Mouse (Mus musculus) myocyte (in vitro differentiated cells): Measurements from ENCODE around the gene Zc3hc1. TPM values are rescaled to one million over a fixed set of nuclear protein-coding genes. Genes with fewer than 3 reads are reported as not detected.

Experiments used
- H3K27me3 ChIP-seq: one replicate; pipeline ENCODE4 v1.6.1; 2011; ENCODE audit not compliant: control insufficient read depth, insufficient read depth, insufficient read length
- H3K36me3 ChIP-seq: one replicate; pipeline ENCODE4 v1.6.1; 2011; ENCODE audit not compliant: control insufficient read depth, insufficient read depth
- H3K4me2 ChIP-seq: one replicate; pipeline ENCODE4 v1.6.1; 2011; ENCODE audit warnings: low read depth, control low read depth
- H3K4me3 ChIP-seq: one replicate; pipeline ENCODE4 v1.5.1; 2011; ENCODE audit warnings: mild to moderate bottlenecking, control low read depth, moderate library complexity
- H3K79me2 ChIP-seq: one replicate; pipeline ENCODE4 v1.6.1; 2011; ENCODE audit not compliant: control insufficient read depth, insufficient read depth
- H3ac ChIP-seq: one replicate; pipeline ENCODE4 v1.6.1; 2011; ENCODE audit not compliant: control insufficient read depth, insufficient read length
- CEBPB ChIP-seq: IDR thresholded peaks from 2 replicates; pipeline ENCODE4 v1.6.1; 2011; ENCODE audit warnings: mild to moderate bottlenecking, moderate library complexity; ENCODE audit not compliant: poor library complexity, insufficient read depth, severe bottlenecking
- E2F4 ChIP-seq: IDR thresholded peaks from one replicate; pipeline ENCODE4 v1.6.1; 2011; ENCODE audit warnings: mild to moderate bottlenecking, control low read depth, moderate library complexity; ENCODE audit not compliant: insufficient read depth
- MAX ChIP-seq: IDR thresholded peaks from one replicate; pipeline ENCODE4 v1.6.1; 2011; ENCODE audit warnings: low read depth, mild to moderate bottlenecking, control low read depth
- MYOD1 ChIP-seq, 3 experiments: IDR thresholded peaks; one replicate each; pipeline ENCODE4 v1.6.1; 2011; ENCODE audit warnings: control low read depth in 2 of 3, low read depth in 2 of 3, mild to moderate bottlenecking in 2 of 3, moderate library complexity in 1 of 3; ENCODE audit not compliant: insufficient read length in 2 of 3, control insufficient read depth in 1 of 3
- MYOG ChIP-seq, 3 experiments: IDR thresholded peaks; one replicate each; pipeline ENCODE4 v1.6.1; 2011; ENCODE audit warnings: control low read depth in 2 of 3, low read depth in 2 of 3, mild to moderate bottlenecking in 2 of 3; ENCODE audit not compliant: insufficient read length in 2 of 3, control insufficient read depth in 1 of 3, insufficient read depth in 1 of 3
- POLR2A ChIP-seq: IDR thresholded peaks from one replicate; pipeline ENCODE4 v1.6.1; 2011; ENCODE audit warnings: low read depth, mild to moderate bottlenecking, control low read depth, moderate library complexity; ENCODE audit not compliant: insufficient read length
- POLR2AphosphoS2 ChIP-seq: IDR thresholded peaks from one replicate; pipeline ENCODE4 v1.6.1; 2011; ENCODE audit warnings: low read depth, control low read depth; ENCODE audit not compliant: insufficient read length
- REST ChIP-seq: IDR thresholded peaks from one replicate; pipeline ENCODE4 v1.6.1; 2011; ENCODE audit warnings: mild to moderate bottlenecking, control low read depth, moderate library complexity; ENCODE audit not compliant: insufficient read depth, insufficient read length
- SRF ChIP-seq: IDR thresholded peaks from one replicate; pipeline ENCODE4 v1.6.1; 2011; ENCODE audit warnings: low read depth; ENCODE audit not compliant: control insufficient read depth, insufficient read length
- TCF12 ChIP-seq: IDR thresholded peaks from one replicate; pipeline ENCODE4 v1.6.1; 2011; ENCODE audit warnings: mild to moderate bottlenecking, control low read depth; ENCODE audit not compliant: poor library complexity, insufficient read depth, severe bottlenecking
- TCF3 ChIP-seq: IDR thresholded peaks from one replicate; pipeline ENCODE4 v1.6.1; 2011; ENCODE audit warnings: low read depth, control low read depth; ENCODE audit not compliant: insufficient read length
- USF1 ChIP-seq: IDR thresholded peaks from one replicate; pipeline ENCODE4 v1.6.1; 2011; ENCODE audit warnings: low read depth, mild to moderate bottlenecking, control low read depth, moderate library complexity
- polyA plus RNA-seq: library from polyadenylated mRNA; unstranded; fragments of >200 nt; fragmentation: generic; extraction: Trizol; gene quantifications from one replicate; pipeline ENCODE4 v1.2.1, GENCODE M21; 2012; ENCODE audit warnings: missing spikeins

Gene Zc3hc1
- polyA plus RNA-seq, 1 experiment, result 35.2 TPM

- Histone ChIP-seq H3K4me3 (no peak overlapping the region), H3ac (no peak overlapping the region), H3K4me2 (peak overlapping the region; percentile 62), H3K27me3 (no peaks in the 10 kb centered on the region), H3K79me2 (no peaks in the 10 kb centered on the region), H3K36me3 (no peaks in the 10 kb centered on the region)
- TF ChIP-seq MYOG (IDR thresholded peaks at IDR 0.05; ENCODE audit: control insufficient read depth in 1 of 3, insufficient read depth in 1 of 3, insufficient read length in 2 of 3, low read depth in 2 of 3) (no peak), SRF (no peak), MYOD1 (IDR thresholded peaks at IDR 0.05; ENCODE audit: control insufficient read depth in 1 of 3, insufficient read length in 2 of 3, low read depth in 2 of 3) (no peak), CEBPB (no peak), TCF12 (no peak), TCF3 (no peak), MAX (no peak), POLR2AphosphoS2 (no peak), E2F4 (no peak), REST (no peak), USF1 (no peak), POLR2A (no peak)
Measured at GRCm38 (mm10) chr6:30357561-30358177, 33.2 kb downstream of the Zc3hc1 start.

- Histone ChIP-seq H3K27me3 (no peaks in the 10 kb centered on the region), H3K36me3 (no peaks in the 10 kb centered on the region), H3ac (no peak overlapping the region), H3K4me3 (no peak overlapping the region), H3K4me2 (no peak overlapping the region), H3K79me2 (no peaks in the 10 kb centered on the region)
- peak in 1 of 3 experiments; percentile 10 for TF ChIP-seq MYOG (IDR thresholded peaks at IDR 0.05; ENCODE audit: control insufficient read depth in 1 of 3, insufficient read depth in 1 of 3, insufficient read length in 2 of 3, low read depth in 2 of 3)
- no peak for TF ChIP-seq SRF
- TF ChIP-seq USF1, result no peak
- no peak for TF ChIP-seq E2F4
- TF ChIP-seq TCF12, result no peak
- TF ChIP-seq MYOD1 (IDR thresholded peaks at IDR 0.05; ENCODE audit: control insufficient read depth in 1 of 3, insufficient read length in 2 of 3, low read depth in 2 of 3), result no peak
- no peak for TF ChIP-seq TCF3
Measured at GRCm38 (mm10) chr6:30356680-30357079, 34.1 kb downstream of the Zc3hc1 start.

- Histone ChIP-seq H3K4me2 (no peak overlapping the region), H3K36me3 (no peaks in the 10 kb centered on the region), H3ac (no peak overlapping the region), H3K79me2 (no peaks in the 10 kb centered on the region), H3K4me3 (no peak overlapping the region), H3K27me3 (no peaks in the 10 kb centered on the region)
- TF ChIP-seq SRF (no peak), REST (no peak), MAX (no peak), USF1 (no peak), POLR2A (no peak), CEBPB (no peak), POLR2AphosphoS2 (no peak), MYOD1 (IDR thresholded peaks at IDR 0.05; ENCODE audit: control insufficient read depth in 1 of 3, insufficient read length in 2 of 3, low read depth in 2 of 3) (no peak), TCF12 (no peak), E2F4 (no peak), MYOG (IDR thresholded peaks at IDR 0.05; ENCODE audit: control insufficient read depth in 1 of 3, insufficient read depth in 1 of 3, insufficient read length in 2 of 3, low read depth in 2 of 3) (no peak), TCF3 (no peak)
Measured at GRCm38 (mm10) chr6:30356161-30356560, 34.7 kb downstream of the Zc3hc1 start.

- Histone ChIP-seq H3K27me3 (no peaks in the 10 kb centered on the region), H3K36me3 (no peaks in the 10 kb centered on the region), H3K79me2 (no peaks in the 10 kb centered on the region), H3K4me3 (no peak overlapping the region), H3ac (no peak overlapping the region), H3K4me2 (peak overlapping the region; percentile 1)
- TF ChIP-seq E2F4, result no peak
- no peak for TF ChIP-seq CEBPB
- TF ChIP-seq POLR2A, result no peak
- peak in 1 of 3 experiments; percentile 63 for TF ChIP-seq MYOG (IDR thresholded peaks at IDR 0.05; ENCODE audit: control insufficient read depth in 1 of 3, insufficient read depth in 1 of 3, insufficient read length in 2 of 3, low read depth in 2 of 3)
Measured at GRCm38 (mm10) chr6:30355701-30356100, 35.1 kb downstream of the Zc3hc1 start.

GRCm38 (mm10) chr6:30354760-30355159 is 36.1 kb downstream of the Zc3hc1 start:
- H3K36me3 ChIP-seq, result no peaks in the 10 kb centered on the region
- H3ac ChIP-seq, result no peak overlapping the region
- no peaks in the 10 kb centered on the region for H3K27me3 ChIP-seq
- no peaks in the 10 kb centered on the region for H3K79me2 ChIP-seq
- TF ChIP-seq MYOG (IDR thresholded peaks at IDR 0.05; ENCODE audit: control insufficient read depth in 1 of 3, insufficient read depth in 1 of 3, insufficient read length in 2 of 3, low read depth in 2 of 3) (no peak), REST (no peak), MAX (no peak), POLR2AphosphoS2 (no peak), CEBPB (no peak), E2F4 (no peak), POLR2A (no peak)
- H3K4me3 ChIP-seq, result no peak overlapping the region
- H3K4me2 ChIP-seq, result no peak overlapping the region
